Mouse (Mus musculus) forebrain, embryonic 10.5 days (tissue): Measurements from ENCODE around the gene Susd4. TPM values are rescaled to one million over a fixed set of nuclear protein-coding genes. Genes with fewer than 3 reads are reported as not detected.

Experiments used
- DNase-seq: peaks from one replicate; pipeline ENCODE4 v3.0.0-alpha.2; 2017; ENCODE audit warnings: low spot score; ENCODE audit errors: extremely low spot score
- H3K27ac ChIP-seq: fragments of 300-500 bp; sonication (generic); 2 replicates; pipeline ENCODE4 v1.5.1; 2016; ENCODE audit warnings: mild to moderate bottlenecking
- H3K27me3 ChIP-seq: fragments of 300-500 bp; sonication (generic); 2 replicates; pipeline ENCODE4 v1.6.1; 2016; ENCODE audit warnings: mild to moderate bottlenecking; ENCODE audit not compliant: poor library complexity, severe bottlenecking
- H3K36me3 ChIP-seq: fragments of 300-500 bp; sonication (generic); replicated peaks from 2 replicates; pipeline ENCODE4 v1.6.1; 2016; ENCODE audit warnings: mild to moderate bottlenecking, moderate library complexity
- H3K4me1 ChIP-seq: fragments of 300-500 bp; sonication (generic); 2 replicates; pipeline ENCODE4 v1.6.1; 2016
- H3K4me3 ChIP-seq: fragments of 300-500 bp; sonication (generic); 2 replicates; pipeline ENCODE4 v1.5.1; 2016; ENCODE audit warnings: mild to moderate bottlenecking, moderate library complexity
- H3K9me3 ChIP-seq: fragments of 300-500 bp; sonication (generic); 2 replicates; pipeline ENCODE4 v1.6.1; 2016; ENCODE audit warnings: mild to moderate bottlenecking, moderate library complexity
- WGBS: fragments of 180-500 bp; shearing (Covaris S2); methylation state at CpG from one replicate; pipeline ENCODE4 v1.1.7; 2016; 5-methylcytosine and 5-hydroxymethylcytosine counted together
- polyA plus RNA-seq: library from polyadenylated mRNA; unstranded; fragments of >200 nt; fragmentation: Nextera tagmentation; extraction: Ambion mirVana; gene quantifications from 2 replicates; pipeline ENCODE4 v1.2.1, GENCODE M21; 2016

Susd4 gene
- polyA plus RNA-seq, 1 experiment from 2014 or later = 13.9 TPM

DNA sequence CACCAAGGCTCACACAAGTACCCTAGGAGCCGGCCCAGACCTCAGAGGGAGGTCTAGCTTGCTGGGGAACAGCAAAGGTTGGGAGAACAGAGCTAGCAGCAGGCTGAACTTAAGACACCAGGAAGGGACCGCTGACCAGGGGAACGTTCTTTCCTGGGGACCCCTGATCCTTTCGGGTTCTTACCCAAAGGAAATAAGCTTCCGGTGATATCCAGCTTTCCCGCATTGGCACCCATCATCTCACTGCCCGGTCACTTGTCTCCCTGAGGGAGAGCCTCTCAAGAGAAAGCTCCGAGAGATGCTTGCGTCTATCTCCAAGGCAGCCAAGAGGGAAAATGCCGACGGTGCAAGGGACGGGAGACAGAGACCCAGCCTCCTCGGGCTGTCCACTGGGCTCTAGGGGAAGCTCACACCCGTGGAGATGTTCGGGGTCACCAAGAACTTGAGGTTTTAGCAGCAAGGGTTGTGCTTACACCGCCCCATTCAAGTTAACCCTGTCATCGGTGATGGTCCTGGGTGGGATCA is 407 bp upstream of the Susd4 start:
- no peak overlapping the region; the same call in 1 of the 2 replicates for H3K27ac ChIP-seq
- WGBS = 5% methylated on average over 17 of the region's 17 CpGs
- H3K4me3 ChIP-seq = peak overlapping the region; percentile 72
- H3K36me3 ChIP-seq = no peaks in the 10 kb centered on the region
- peaks cover 61% of the 10 kb centered on the region for H3K27me3 ChIP-seq
- H3K4me1 ChIP-seq = peaks cover 33% of the 10 kb centered on the region
- no peak for DNase-seq
- H3K9me3 ChIP-seq = 0 out of 2 replicates have a peak, but pooled peaks cover 7% of the 10 kb centered on the region

GRCm38 (mm10) chr1:182764541-182765281 is 1.1 kb downstream of the Susd4 start:
- H3K4me3 ChIP-seq = peak overlapping the region; percentile 72
- under 1% methylated on average over 27 of the region's 27 CpGs for WGBS
- no peaks in the 10 kb centered on the region for H3K36me3 ChIP-seq
- DNase-seq = peak; percentile 56
- peaks cover 33% of the 10 kb centered on the region for H3K4me1 ChIP-seq
- peaks cover 7% of the 10 kb centered on the region; the same call in 1 of the 2 replicates for H3K9me3 ChIP-seq
- H3K27me3 ChIP-seq = peaks cover 61% of the 10 kb centered on the region
- peak overlapping the region; percentile 84 for H3K27ac ChIP-seq

DNA sequence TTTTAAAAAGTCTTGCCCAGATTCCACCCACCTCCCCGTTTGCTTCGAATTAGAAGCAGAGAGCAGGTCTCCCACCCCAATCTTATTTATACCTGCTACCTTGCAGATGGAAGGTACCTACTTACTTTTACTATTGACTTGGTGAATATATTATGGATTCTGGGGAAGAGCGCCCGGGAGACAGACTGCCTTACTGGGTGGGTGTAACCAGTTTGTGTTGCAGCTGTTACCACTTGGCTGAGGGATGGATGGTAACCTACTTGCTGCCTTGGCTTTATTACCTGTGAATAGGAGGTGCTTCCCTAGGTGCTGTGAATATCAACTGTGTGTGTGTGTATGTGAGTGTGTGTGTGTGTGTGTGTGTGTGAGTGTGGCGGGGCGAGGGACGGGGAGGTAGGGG is 11.9 kb downstream of the Susd4 start:
- Histone ChIP-seq H3K36me3 (no peaks in the 10 kb centered on the region), H3K27ac (no peak overlapping the region), H3K9me3 (no peaks in the 10 kb centered on the region), H3K4me1 (peaks cover 6% of the 10 kb centered on the region; the same call in 1 of the 2 replicates), H3K27me3 (no peaks in the 10 kb centered on the region), H3K4me3 (no peak overlapping the region)
- 90% methylated on average over 7 of the region's 7 CpGs for WGBS
- DNase-seq = no peak

DNA sequence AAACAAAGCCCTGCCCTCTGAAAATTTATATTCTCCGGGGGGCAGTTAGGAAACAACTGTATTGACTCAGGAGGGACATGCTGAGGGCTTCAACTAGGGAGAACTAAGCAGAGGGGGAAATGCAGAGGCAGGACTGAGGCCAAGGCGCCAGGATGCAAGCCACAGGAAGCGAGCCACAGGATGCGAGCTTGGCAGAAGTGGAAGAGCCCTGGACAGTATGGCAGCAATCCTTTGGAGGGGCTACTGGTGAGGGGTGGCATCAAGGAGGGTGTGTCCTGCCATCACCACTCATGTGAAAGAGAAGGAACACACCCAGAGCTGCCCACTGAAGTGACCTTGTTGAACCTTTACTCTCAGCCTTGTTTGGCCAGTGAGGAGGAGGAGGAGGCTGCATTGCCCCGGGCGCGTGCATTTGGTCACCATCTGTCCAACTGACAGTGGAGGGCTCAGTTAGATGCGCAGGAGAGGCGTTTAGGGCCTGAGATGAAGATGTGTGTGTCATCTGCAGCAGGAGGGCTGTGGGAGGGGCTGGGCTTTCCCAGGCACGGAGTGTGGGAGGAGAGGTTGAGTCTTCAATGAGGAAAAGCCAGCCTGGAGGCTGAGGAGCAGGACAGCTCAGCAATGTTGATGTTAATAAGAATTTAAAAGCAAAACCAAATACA is 13.2 kb downstream of the Susd4 start:
- H3K27ac ChIP-seq = 0 out of 2 replicates have a peak overlapping the region, but pooled peaks have one; percentile 48
- no peak for DNase-seq

DNA sequence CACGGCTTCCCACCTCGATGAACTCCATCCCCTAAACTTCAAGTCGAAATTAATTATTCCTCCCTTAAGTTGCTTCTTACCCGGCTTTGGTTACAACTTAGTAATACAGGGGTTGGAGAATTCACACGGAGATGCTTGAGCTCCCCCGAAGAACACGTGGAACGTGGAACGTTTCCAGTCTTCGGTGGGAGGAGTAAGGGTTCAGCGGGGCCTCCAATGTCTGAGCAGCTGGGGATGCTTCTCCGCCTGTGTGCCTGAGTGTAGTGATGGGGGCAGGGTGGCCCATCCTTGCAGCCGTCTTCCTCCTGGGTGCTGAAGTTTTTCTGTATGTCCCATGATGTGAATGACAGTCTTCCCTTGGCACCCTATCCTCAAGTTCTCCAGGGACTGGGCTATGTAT is 14.6 kb downstream of the Susd4 start:
- Histone ChIP-seq H3K36me3 (no peaks in the 10 kb centered on the region), H3K9me3 (no peaks in the 10 kb centered on the region), H3K27ac (no peak overlapping the region), H3K4me1 (peaks cover 6% of the 10 kb centered on the region; the same call in 1 of the 2 replicates), H3K4me3 (no peak overlapping the region), H3K27me3 (no peaks in the 10 kb centered on the region)
- no peak for DNase-seq
- 86% methylated on average over 13 of the region's 13 CpGs for WGBS

More for the DNA sequence above, 13.2 kb downstream of the Susd4 start:
- Histone ChIP-seq H3K36me3 (no peaks in the 10 kb centered on the region), H3K27me3 (no peaks in the 10 kb centered on the region), H3K4me3 (no peak overlapping the region), H3K4me1 (peaks cover 6% of the 10 kb centered on the region; the same call in 1 of the 2 replicates), H3K9me3 (no peaks in the 10 kb centered on the region)
- 76% methylated on average over 10 of the region's 10 CpGs for WGBS

GRCm38 (mm10) chr1:182779024-182779520 is 15.4 kb downstream of the Susd4 start:
- peaks cover 6% of the 10 kb centered on the region; the same call in 1 of the 2 replicates for H3K4me1 ChIP-seq
- H3K36me3 ChIP-seq = no peaks in the 10 kb centered on the region
- no peak overlapping the region for H3K27ac ChIP-seq
- no peaks in the 10 kb centered on the region for H3K9me3 ChIP-seq
- no peaks in the 10 kb centered on the region for H3K27me3 ChIP-seq
- no peak overlapping the region for H3K4me3 ChIP-seq
- DNase-seq = no peak
- 95% methylated on average over 6 of the region's 6 CpGs for WGBS

- H3K4me3 ChIP-seq = no peak overlapping the region
- H3K36me3 ChIP-seq = no peaks in the 10 kb centered on the region
- H3K27me3 ChIP-seq = no peaks in the 10 kb centered on the region
- 91% methylated on average over 7 of the region's 7 CpGs for WGBS
- H3K4me1 ChIP-seq = no peaks in the 10 kb centered on the region
- no peak overlapping the region for H3K27ac ChIP-seq
- DNase-seq = no peak
- H3K9me3 ChIP-seq = no peaks in the 10 kb centered on the region
Measured at GRCm38 (mm10) chr1:182783774-182784173, 20.1 kb downstream of the Susd4 start.

DNA sequence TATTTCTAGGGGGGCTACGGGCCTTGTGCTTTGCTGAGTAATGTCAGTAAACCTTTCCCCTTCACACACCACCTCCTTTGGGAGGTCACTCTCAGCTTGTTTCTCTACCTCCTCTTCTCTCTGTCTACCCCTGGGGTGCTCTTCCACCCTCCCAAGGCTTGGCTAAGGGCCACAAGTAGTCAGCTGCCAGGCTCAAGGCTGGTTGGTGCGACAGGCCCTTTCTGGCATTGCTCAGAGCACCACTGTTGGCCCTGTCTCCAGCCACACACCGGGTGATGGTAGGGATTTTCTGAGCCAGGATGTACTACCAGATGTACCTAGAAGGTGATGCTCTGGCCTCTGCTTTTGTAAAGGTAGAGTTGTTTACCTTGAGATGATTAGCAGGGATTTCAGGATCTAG is 21.1 kb downstream of the Susd4 start:
- DNase-seq = no peak
- Histone ChIP-seq H3K27me3 (no peaks in the 10 kb centered on the region), H3K4me3 (no peak overlapping the region), H3K9me3 (no peaks in the 10 kb centered on the region), H3K36me3 (no peaks in the 10 kb centered on the region), H3K4me1 (no peaks in the 10 kb centered on the region), H3K27ac (no peak overlapping the region)
- WGBS = 95% methylated on average over 3 of the region's 3 CpGs

DNA sequence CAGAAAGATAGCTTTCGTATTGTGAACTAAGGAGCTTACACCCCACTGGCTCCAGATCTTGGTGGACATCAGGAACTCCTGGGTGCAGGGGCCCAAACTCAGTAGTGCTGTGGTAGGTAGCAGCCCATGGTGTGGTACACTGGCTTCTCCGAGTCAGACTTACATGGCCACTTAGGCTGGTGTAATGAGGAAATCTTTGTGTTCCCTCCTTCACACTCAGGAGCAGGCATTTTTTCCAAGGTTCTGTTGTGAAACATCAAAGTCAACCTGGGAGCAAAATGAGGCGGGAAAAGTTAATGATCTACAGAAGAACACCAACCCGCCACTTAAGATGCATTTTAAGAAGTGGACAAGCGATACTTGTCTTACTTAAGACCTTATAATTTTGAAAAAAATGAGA is 21.8 kb downstream of the Susd4 start:
- H3K4me1 ChIP-seq = no peaks in the 10 kb centered on the region
- DNase-seq = no peak
- no peak overlapping the region for H3K4me3 ChIP-seq
- H3K9me3 ChIP-seq = no peaks in the 10 kb centered on the region
- no peak overlapping the region for H3K27ac ChIP-seq
- H3K36me3 ChIP-seq = no peaks in the 10 kb centered on the region
- no peaks in the 10 kb centered on the region for H3K27me3 ChIP-seq
- WGBS = 92% methylated on average over 5 of the region's 5 CpGs

DNA sequence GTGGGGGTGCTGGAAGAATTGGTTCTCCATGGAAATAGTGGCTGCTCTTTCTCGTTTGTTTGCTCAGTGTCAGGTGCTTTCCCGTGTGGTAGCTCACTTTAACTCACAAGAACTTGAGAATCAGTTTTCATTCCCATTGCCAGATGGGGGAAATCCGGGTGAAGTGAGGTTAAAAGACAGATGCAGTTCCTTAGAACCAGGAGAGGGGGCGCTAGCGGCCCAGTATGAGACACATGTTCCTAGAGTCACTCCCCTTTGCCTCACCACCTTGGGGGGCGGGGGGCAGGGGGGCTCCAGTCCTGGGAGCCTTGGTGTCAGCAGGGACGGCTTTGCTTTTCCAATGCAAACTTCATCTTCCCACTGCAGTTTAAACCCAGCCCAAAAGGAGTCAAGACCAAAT is 23.4 kb downstream of the Susd4 start:
- peaks cover under 1% of the 10 kb centered on the region for H3K4me1 ChIP-seq
- 56% methylated on average over 7 of the region's 7 CpGs for WGBS

GRCm38 (mm10) chr1:182788896-182789295 is 25.2 kb downstream of the Susd4 start:
- Histone ChIP-seq H3K9me3 (no peaks in the 10 kb centered on the region), H3K4me3 (no peak overlapping the region), H3K27me3 (0 out of 2 replicates have a peak, but pooled peaks cover 3% of the 10 kb centered on the region), H3K36me3 (no peaks in the 10 kb centered on the region), H3K4me1 (peaks cover 9% of the 10 kb centered on the region), H3K27ac (no peak overlapping the region)
- DNase-seq = no peak
- 67% methylated on average over 6 of the region's 6 CpGs for WGBS

More for the DNA sequence above, 23.4 kb downstream of the Susd4 start:
- Histone ChIP-seq H3K27ac (no peak overlapping the region), H3K9me3 (no peaks in the 10 kb centered on the region), H3K36me3 (no peaks in the 10 kb centered on the region), H3K4me3 (no peak overlapping the region), H3K27me3 (no peaks in the 10 kb centered on the region)
- DNase-seq = no peak

DNA sequence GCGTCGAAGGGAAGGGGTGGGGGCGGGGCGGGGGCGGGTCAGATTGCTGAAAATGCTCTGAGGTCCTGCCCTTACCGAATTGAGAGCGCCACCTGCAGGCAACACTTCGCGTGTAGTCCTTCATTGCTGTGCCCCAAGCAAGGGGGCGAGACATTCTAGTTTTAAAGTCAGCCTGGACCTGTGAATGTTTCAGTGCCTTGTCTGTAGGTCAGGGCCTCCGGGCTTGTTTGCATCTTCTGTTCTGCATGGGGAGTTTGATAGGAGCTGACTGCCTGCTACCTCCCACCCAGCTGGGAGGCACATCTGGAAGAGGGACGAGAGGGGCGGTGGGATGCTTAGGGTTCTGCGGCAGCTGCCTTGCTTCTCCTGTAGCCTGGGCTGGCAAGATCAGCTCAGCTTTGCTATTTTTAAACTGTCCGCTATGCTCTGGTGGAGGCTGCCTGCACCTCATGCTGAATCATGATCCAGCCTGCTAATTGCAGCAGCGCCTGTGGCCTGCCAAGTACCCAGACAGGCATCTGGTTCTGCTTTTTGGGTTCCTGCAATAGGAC is 28.9 kb downstream of the Susd4 start:
- Histone ChIP-seq H3K27ac (no peak overlapping the region; the same call in 1 of the 2 replicates), H3K9me3 (peaks cover 8% of the 10 kb centered on the region), H3K36me3 (no peaks in the 10 kb centered on the region), H3K4me3 (peak overlapping the region; percentile 30; the same call in 1 of the 2 replicates), H3K4me1 (peaks cover 9% of the 10 kb centered on the region), H3K27me3 (0 out of 2 replicates have a peak, but pooled peaks cover 3% of the 10 kb centered on the region)
- 24% methylated on average over 16 of the region's 16 CpGs for WGBS
- peak; percentile 67 for DNase-seq
